Mouse (Mus musculus) right cerebral cortex, postnatal 10 days (tissue): ENCODE measurements around the gene Cldn22.

Experiments used
- DNase-seq, 2 experiments: peaks; one replicate each; pipeline ENCODE4 v3.0.0; 2021; ENCODE audit warnings: low spot score in 2 of 2

Cldn22 gene

GRCm38 (mm10) chr8:47832616-47833015 is 8.3 kb downstream of the Cldn22 start:
- DNase-seq = peak in 1 of 2 experiments; percentile 18

GRCm38 (mm10) chr8:47833944-47834343 is 9.7 kb downstream of the Cldn22 start:
- DNase-seq = no peak

GRCm38 (mm10) chr8:47843063-47843462 is 18.8 kb downstream of the Cldn22 start:
- DNase-seq = peak in 1 of 2 experiments; percentile 41

GRCm38 (mm10) chr8:47843651-47844050 is 19.4 kb downstream of the Cldn22 start:
- no peak for DNase-seq

GRCm38 (mm10) chr8:47845956-47846355 is 21.7 kb downstream of the Cldn22 start:
- no peak for DNase-seq

- DNase-seq = no peak
Measured at GRCm38 (mm10) chr8:47847161-47847560, 22.9 kb downstream of the Cldn22 start.

GRCm38 (mm10) chr8:47847931-47848330 is 23.6 kb downstream of the Cldn22 start:
- DNase-seq = no peak

- DNase-seq = no peak
Measured at GRCm38 (mm10) chr8:47849842-47850241, 25.6 kb downstream of the Cldn22 start.

GRCm38 (mm10) chr8:47851824-47852502 is 27.7 kb downstream of the Cldn22 start:
- DNase-seq = peak; percentile 57 to 61

GRCm38 (mm10) chr8:47852737-47853136 is 28.5 kb downstream of the Cldn22 start:
- DNase-seq = no peak

GRCm38 (mm10) chr8:47853356-47853755 is 29.1 kb downstream of the Cldn22 start:
- no peak for DNase-seq

GRCm38 (mm10) chr8:47859259-47859658 is 35.0 kb downstream of the Cldn22 start:
- DNase-seq = peak; percentile 52 to 65

GRCm38 (mm10) chr8:47866568-47866967 is 42.3 kb downstream of the Cldn22 start:
- no peak for DNase-seq

- peak; percentile 85 to 93 for DNase-seq
Measured at GRCm38 (mm10) chr8:47867067-47867466, 42.8 kb downstream of the Cldn22 start.

- peak in 1 of 2 experiments; percentile 48 for DNase-seq
Measured at GRCm38 (mm10) chr8:47872361-47873107, 48.3 kb downstream of the Cldn22 start.

- no peak for DNase-seq
Measured at GRCm38 (mm10) chr8:47874497-47875178, 50.4 kb downstream of the Cldn22 start.
